Mouse (Mus musculus) MEL (cell line): ENCODE measurements around the gene Erc1. TPM values are rescaled to one million over a fixed set of nuclear protein-coding genes. Genes with fewer than 3 reads are reported as not detected.

Experiments
- DNase-seq: peaks from one replicate; pipeline ENCODE4 v3.0.0; 2011; ENCODE audit warnings: low read depth, low spot score
- H3K27ac ChIP-seq: 2 replicates; pipeline ENCODE4 v1.5.1; 2012; ENCODE audit warnings: low read depth, mild to moderate bottlenecking, control low read depth, low read length, moderate library complexity; ENCODE audit not compliant: control insufficient read depth
- H3K27me3 ChIP-seq, 2 experiments: fragments of 150-350 bp in 1 of 2; sonication (generic) in 1 of 2; 2 replicates each; pipeline ENCODE4 v1.6.1; 2012; ENCODE audit warnings: low read length in 2 of 2, mild to moderate bottlenecking in 2 of 2, improper control_type of control experiment in 1 of 2, moderate library complexity in 1 of 2; ENCODE audit not compliant: insufficient read depth in 2 of 2, control insufficient read depth in 1 of 2
- H3K36me3 ChIP-seq, 2 experiments: 2 replicates each; pipeline ENCODE4 v1.6.1; 2012 to 2014; ENCODE audit warnings: low read length in 2 of 2, improper control_type of control experiment in 1 of 2, inconsistent platforms in 1 of 2, mild to moderate bottlenecking in 1 of 2; ENCODE audit not compliant: insufficient read depth in 2 of 2, control insufficient read depth in 1 of 2
- H3K4me1 ChIP-seq, 2 experiments: fragments of 150-350 bp in 1 of 2; sonication (generic) in 1 of 2; 2 replicates each; pipeline ENCODE4 v1.6.1; 2012; ENCODE audit warnings: low read length in 2 of 2, improper control_type of control experiment in 1 of 2, mild to moderate bottlenecking in 1 of 2; ENCODE audit not compliant: insufficient read depth in 2 of 2, control insufficient read depth in 1 of 2
- H3K4me3 ChIP-seq, 2 experiments: fragments of 150-350 bp in 1 of 2; sonication (generic) in 1 of 2; 2 replicates each; pipeline ENCODE4 v1.5.1; 2012; ENCODE audit warnings: low read depth in 2 of 2, low read length in 2 of 2, mild to moderate bottlenecking in 2 of 2, moderate library complexity in 2 of 2, control low read depth in 1 of 2, improper control_type of control experiment in 1 of 2; ENCODE audit not compliant: control insufficient read depth in 1 of 2, insufficient read depth in 1 of 2
- H3K79me2 ChIP-seq: 2 replicates; pipeline ENCODE4 v1.6.1; 2012; ENCODE audit warnings: mild to moderate bottlenecking, low read length, moderate library complexity; ENCODE audit not compliant: control insufficient read depth, poor library complexity, insufficient read depth
- H3K9ac ChIP-seq: 2 replicates; pipeline ENCODE4 v1.6.1; 2012; ENCODE audit warnings: low read depth, mild to moderate bottlenecking, control low read depth, low read length, moderate library complexity; ENCODE audit not compliant: control insufficient read depth, poor library complexity, severe bottlenecking
- H3K9me3 ChIP-seq: fragments of 150-350 bp; sonication (generic); replicated peaks from 2 replicates; pipeline ENCODE4 v1.6.1; 2012; ENCODE audit warnings: mild to moderate bottlenecking, low read length, improper control_type of control experiment, moderate library complexity; ENCODE audit not compliant: insufficient read depth
- BHLHE40 ChIP-seq: IDR thresholded peaks from 2 replicates; pipeline ENCODE4 v1.6.1; 2012; ENCODE audit warnings: low read depth, mild to moderate bottlenecking, inconsistent platforms, low read length, improper control_type of control experiment, borderline replicate concordance
- CHD1 ChIP-seq: IDR thresholded peaks from 2 replicates; pipeline ENCODE4 v1.6.1; 2012; ENCODE audit warnings: low read depth, mild to moderate bottlenecking, inconsistent platforms, low read length, improper control_type of control experiment
- E2F4 ChIP-seq: IDR thresholded peaks from 2 replicates; pipeline ENCODE4 v1.6.1; 2011; ENCODE audit warnings: low read depth, low read length, improper control_type of control experiment, borderline replicate concordance
- EP300 ChIP-seq, 2 experiments: IDR thresholded peaks; 2 replicates each; pipeline ENCODE4 v1.6.1; 2011; ENCODE audit warnings: improper control_type of control experiment in 2 of 2, low read length in 2 of 2, low read depth in 1 of 2, mild to moderate bottlenecking in 1 of 2
- ETS1 ChIP-seq: IDR thresholded peaks from 2 replicates; pipeline ENCODE4 v1.6.1; 2012; ENCODE audit warnings: low read depth, mild to moderate bottlenecking, inconsistent platforms, low read length, improper control_type of control experiment, moderate library complexity
- HCFC1 ChIP-seq: IDR thresholded peaks from 2 replicates; pipeline ENCODE4 v1.6.1; 2012; ENCODE audit warnings: low read depth, mild to moderate bottlenecking, inconsistent platforms, low read length, improper control_type of control experiment, moderate library complexity
- MAFK ChIP-seq: IDR thresholded peaks from 2 replicates; pipeline ENCODE4 v1.6.1; 2011; ENCODE audit warnings: low read depth, mild to moderate bottlenecking, low read length, improper control_type of control experiment, borderline replicate concordance
- MAZ ChIP-seq: IDR thresholded peaks from 2 replicates; pipeline ENCODE4 v1.6.1; 2012; ENCODE audit warnings: low read depth, mild to moderate bottlenecking, inconsistent platforms, low read length, improper control_type of control experiment
- MEF2A ChIP-seq: IDR thresholded peaks from 2 replicates; pipeline ENCODE4 v1.6.1; 2014; ENCODE audit warnings: low read depth, mild to moderate bottlenecking, inconsistent platforms, low read length, improper control_type of control experiment; ENCODE audit not compliant: poor library complexity, insufficient replicate concordance, severe bottlenecking; ENCODE audit errors: extremely low read depth
- MYB ChIP-seq: IDR thresholded peaks from 2 replicates; pipeline ENCODE4 v1.6.1; 2011; ENCODE audit warnings: mild to moderate bottlenecking, low read depth, low read length, improper control_type of control experiment
- MYC ChIP-seq: IDR thresholded peaks from 2 replicates; pipeline ENCODE4 v1.6.1; 2011; ENCODE audit warnings: low read depth, mild to moderate bottlenecking, low read length, improper control_type of control experiment, moderate library complexity
- NRF1 ChIP-seq: IDR thresholded peaks from 2 replicates; pipeline ENCODE4 v1.6.1; 2014; ENCODE audit warnings: low read depth, mild to moderate bottlenecking, inconsistent platforms, low read length, improper control_type of control experiment, moderate library complexity; ENCODE audit not compliant: poor library complexity, insufficient read depth, severe bottlenecking
- POLR2AphosphoS2 ChIP-seq: IDR thresholded peaks from 2 replicates; pipeline ENCODE4 v1.6.1; 2011; ENCODE audit warnings: low read length, improper control_type of control experiment
- POLR2AphosphoS5 ChIP-seq: IDR thresholded peaks from 2 replicates; pipeline ENCODE4 v1.6.1; 2012; ENCODE audit warnings: low read depth, borderline replicate concordance, mild to moderate bottlenecking, inconsistent platforms, low read length, moderate library complexity, mixed read lengths
- TCF12 ChIP-seq: IDR thresholded peaks from 2 replicates; pipeline ENCODE4 v1.6.1; 2014; ENCODE audit warnings: low read depth, mild to moderate bottlenecking, inconsistent platforms, low read length, improper control_type of control experiment, moderate library complexity
- USF1 ChIP-seq: IDR thresholded peaks from 2 replicates; pipeline ENCODE4 v1.6.1; 2014; ENCODE audit warnings: low read depth, mild to moderate bottlenecking, inconsistent platforms, low read length, improper control_type of control experiment, moderate library complexity
- USF2 ChIP-seq, 2 experiments: IDR thresholded peaks; 2 replicates each; pipeline ENCODE4 v1.6.1; 2011 to 2012; ENCODE audit warnings: improper control_type of control experiment in 2 of 2, low read length in 2 of 2, borderline replicate concordance in 1 of 2, inconsistent platforms in 1 of 2, low read depth in 1 of 2, mild to moderate bottlenecking in 1 of 2; ENCODE audit not compliant: insufficient read depth in 1 of 2
- ZC3H11A ChIP-seq: IDR thresholded peaks from 2 replicates; pipeline ENCODE4 v1.6.1; 2012; ENCODE audit warnings: low read depth, mild to moderate bottlenecking, inconsistent platforms, low read length, improper control_type of control experiment
- ZMIZ1 ChIP-seq: IDR thresholded peaks from 2 replicates; pipeline ENCODE4 v1.6.1; 2012; ENCODE audit warnings: low read depth, mild to moderate bottlenecking, inconsistent platforms, low read length, improper control_type of control experiment, moderate library complexity
- polyA plus RNA-seq, 2 experiments: library from polyadenylated mRNA; stranded (reverse) in 1 of 2; unstranded in 1 of 2; fragments of >175 nt in 1 of 2; fragments of >200 nt in 1 of 2; gene quantifications; 2 replicates each; pipeline versions ENCODE4 v1.2.1 to v1.2.4; 2012; ENCODE audit warnings: low replicate concordance in 2 of 2, low read depth in 1 of 2; ENCODE audit not compliant: insufficient read length in 2 of 2, insufficient read depth in 1 of 2, missing spikeins in 1 of 2
- total RNA-seq: library from RNA; depleted of rRNA; stranded (reverse); fragments of 300-350 nt; gene quantifications from 2 replicates; pipeline ENCODE4 v1.2.3, GENCODE M21; 2012

Erc1 gene
- total and polyA plus RNA-seq, 3 experiments = 3.8 to 79.9 (median 9.4) TPM

- Histone ChIP-seq H3K4me1 (peaks cover 0 to 7% of the 10 kb centered on the region in 2 experiments; a peak in 2 of 4 replicates), H3K79me2 (no peaks in the 10 kb centered on the region), H3K27ac (no peak overlapping the region), H3K36me3 (peaks cover 0 to 6% of the 10 kb centered on the region in 2 experiments; a peak in 2 of 4 replicates), H3K9ac (no peak overlapping the region), H3K4me3 (no peak overlapping the region), H3K9me3 (no peaks in the 10 kb centered on the region), H3K27me3 (no peaks in the 10 kb centered on the region)
- no peak for DNase-seq
- TF ChIP-seq NRF1 = no peak
These were observed 143.1 kb downstream of the Erc1 start for GRCm38 (mm10) chr6:119704899-119705298.

- Histone ChIP-seq H3K27ac (no peak overlapping the region), H3K79me2 (no peaks in the 10 kb centered on the region), H3K4me1 (no peaks in the 10 kb centered on the region), H3K9me3 (no peaks in the 10 kb centered on the region), H3K36me3 (no peaks in the 10 kb centered on the region), H3K4me3 (no peak overlapping the region), H3K9ac (no peak overlapping the region), H3K27me3 (no peaks in the 10 kb centered on the region)
- no peak for DNase-seq
- TF ChIP-seq MAZ = no peak
- no peak for TF ChIP-seq USF2 (IDR thresholded peaks at IDR 0.05; ENCODE audit: borderline replicate concordance in 1 of 2, insufficient read depth in 1 of 2, low read depth in 1 of 2, low read length in 2 of 2)
- TF ChIP-seq EP300 (IDR thresholded peaks at IDR 0.05; ENCODE audit: low read depth in 1 of 2, low read length in 2 of 2) = no peak
- TF ChIP-seq MAFK = no peak
- no peak for TF ChIP-seq MEF2A
- no peak for TF ChIP-seq BHLHE40
- no peak for TF ChIP-seq E2F4
- TF ChIP-seq POLR2AphosphoS5 = no peak
- no peak for TF ChIP-seq MYB
- TF ChIP-seq MYC = no peak
- TF ChIP-seq NRF1 = no peak
- no peak for TF ChIP-seq ETS1
- TF ChIP-seq TCF12 = no peak
- no peak for TF ChIP-seq USF1
- TF ChIP-seq CHD1 = no peak
- no peak for TF ChIP-seq HCFC1
- TF ChIP-seq ZMIZ1 = no peak
- TF ChIP-seq ZC3H11A = no peak
- no peak for TF ChIP-seq POLR2AphosphoS2
These were observed 155.2 kb downstream of the Erc1 start for GRCm38 (mm10) chr6:119692754-119693153.
